Mouse (Mus musculus) myocyte (in vitro differentiated cells): ENCODE measurements around the gene Gm28036.

Source experiments
- E2F4 ChIP-seq: IDR thresholded peaks from one replicate; pipeline ENCODE4 v1.6.1; 2011; ENCODE audit warnings: mild to moderate bottlenecking, control low read depth, moderate library complexity; ENCODE audit not compliant: insufficient read depth
- MAX ChIP-seq: IDR thresholded peaks from one replicate; pipeline ENCODE4 v1.6.1; 2011; ENCODE audit warnings: low read depth, mild to moderate bottlenecking, control low read depth
- MYOD1 ChIP-seq, 3 experiments: IDR thresholded peaks; one replicate each; pipeline ENCODE4 v1.6.1; 2011; ENCODE audit warnings: control low read depth in 2 of 3, low read depth in 2 of 3, mild to moderate bottlenecking in 2 of 3, moderate library complexity in 1 of 3; ENCODE audit not compliant: insufficient read length in 2 of 3, control insufficient read depth in 1 of 3
- POLR2A ChIP-seq: IDR thresholded peaks from one replicate; pipeline ENCODE4 v1.6.1; 2011; ENCODE audit warnings: low read depth, mild to moderate bottlenecking, control low read depth, moderate library complexity; ENCODE audit not compliant: insufficient read length
- SRF ChIP-seq: IDR thresholded peaks from one replicate; pipeline ENCODE4 v1.6.1; 2011; ENCODE audit warnings: low read depth; ENCODE audit not compliant: control insufficient read depth, insufficient read length
- TCF12 ChIP-seq: IDR thresholded peaks from one replicate; pipeline ENCODE4 v1.6.1; 2011; ENCODE audit warnings: mild to moderate bottlenecking, control low read depth; ENCODE audit not compliant: poor library complexity, insufficient read depth, severe bottlenecking

GRCm38 (mm10) chr2:156042903-156043302, 84.0 kb downstream of the Gm28036 start:
- no peak for TF ChIP-seq E2F4
- no peak for TF ChIP-seq POLR2A
- no peak for TF ChIP-seq SRF
- TF ChIP-seq MYOD1 (IDR thresholded peaks at IDR 0.05; ENCODE audit: control insufficient read depth in 1 of 3, insufficient read length in 2 of 3, low read depth in 2 of 3), result no peak
- TF ChIP-seq MAX, result no peak
- TF ChIP-seq TCF12, result no peak
